Mouse (Mus musculus) bone marrow macrophage, adult 2 months (primary cell): Measurements from ENCODE around the gene Zscan2.

Experiments
- CTCF ChIP-seq: IDR thresholded peaks from 2 replicates; pipeline ENCODE4 v1.5.1; 2012; ENCODE audit warnings: low read depth, mild to moderate bottlenecking, low read length, moderate library complexity
- POLR2A ChIP-seq: IDR thresholded peaks from 2 replicates; pipeline ENCODE4 v1.6.1; 2012; ENCODE audit warnings: mild to moderate bottlenecking, low read depth, low read length, borderline replicate concordance

- no peak for TF ChIP-seq CTCF
- TF ChIP-seq POLR2A, result no peak
Measured at GRCm38 (mm10) chr7:80919647-80920008, 58.9 kb downstream of the Zscan2 start.
